Mouse (Mus musculus) ES-Bruce4 (cell line): ENCODE results near the gene Draxin. TPM values are rescaled to one million over a fixed set of nuclear protein-coding genes. Genes with fewer than 3 reads are reported as not detected.

Experiments used
- H3K27ac ChIP-seq: 2 replicates; pipeline ENCODE4 v1.5.1; 2012; ENCODE audit warnings: low read length, inconsistent platforms; ENCODE audit not compliant: insufficient read depth
- H3K27me3 ChIP-seq: 2 replicates; pipeline ENCODE4 v1.6.1; 2012; ENCODE audit warnings: mild to moderate bottlenecking, low read length, inconsistent platforms; ENCODE audit not compliant: control insufficient read depth, poor library complexity, insufficient read depth, severe bottlenecking
- H3K36me3 ChIP-seq: 2 replicates; pipeline ENCODE4 v1.6.1; 2012; ENCODE audit warnings: inconsistent platforms, mild to moderate bottlenecking, low read length, moderate library complexity; ENCODE audit not compliant: control insufficient read depth, poor library complexity, insufficient read depth, severe bottlenecking
- H3K4me1 ChIP-seq: one replicate; pipeline ENCODE4 v1.8.1; 2011; ENCODE audit warnings: low read length; ENCODE audit not compliant: control insufficient read depth, insufficient read depth
- H3K4me3 ChIP-seq: 2 replicates; pipeline ENCODE4 v1.5.1; 2011; ENCODE audit warnings: low read depth, mild to moderate bottlenecking, low read length
- H3K9ac ChIP-seq: 2 replicates; pipeline ENCODE4 v1.6.1; 2012; ENCODE audit warnings: low read depth, mild to moderate bottlenecking, inconsistent platforms; ENCODE audit not compliant: poor library complexity, severe bottlenecking
- H3K9me3 ChIP-seq: replicated peaks from 2 replicates; pipeline ENCODE4 v1.6.1; 2012; ENCODE audit warnings: mild to moderate bottlenecking, low read length, inconsistent platforms; ENCODE audit not compliant: control insufficient read depth, poor library complexity, insufficient read depth, severe bottlenecking
- CTCF ChIP-seq: IDR thresholded peaks from one replicate; pipeline ENCODE4 v1.8.1; 2011; ENCODE audit warnings: low read depth, low read length
- EP300 ChIP-seq: IDR thresholded peaks from 2 replicates; pipeline ENCODE4 v1.6.1; 2011; ENCODE audit warnings: low read depth, low read length; ENCODE audit not compliant: insufficient read depth
- POLR2A ChIP-seq: IDR thresholded peaks from one replicate; pipeline ENCODE4 v1.8.1; 2011; ENCODE audit warnings: low read length; ENCODE audit not compliant: insufficient read depth
- polyA plus RNA-seq: library from polyadenylated mRNA; stranded (reverse); fragments of >200 nt; gene quantifications from 2 replicates; pipeline ENCODE4 v1.2.4, GENCODE M21; 2011; ENCODE audit warnings: low read depth; ENCODE audit not compliant: missing spikeins, insufficient read depth, insufficient read length

The Draxin gene
- polyA plus RNA-seq, 1 experiment = 0.22 TPM

GRCm38 (mm10) chr4:148115467-148115866 lies 15.0 kb downstream of the Draxin start:
- TF ChIP-seq CTCF (peak; percentile 29), EP300 (no peak), POLR2A (no peak)
- H3K9ac ChIP-seq = 0 out of 2 replicates have a peak overlapping the region, but pooled peaks have one; percentile 3

GRCm38 (mm10) chr4:148114758-148115391 lies 15.6 kb downstream of the Draxin start:
- H3K4me3 ChIP-seq = no peak overlapping the region
- no peaks in the 10 kb centered on the region for H3K9me3 ChIP-seq
- no peak overlapping the region for H3K9ac ChIP-seq
- peak; percentile 97 for TF ChIP-seq CTCF
- 0 out of 2 replicates have a peak, but pooled peaks have one; percentile 25 for TF ChIP-seq EP300
- TF ChIP-seq POLR2A = no peak
- no peaks in the 10 kb centered on the region for H3K36me3 ChIP-seq
- H3K27ac ChIP-seq = no peak overlapping the region
- no peaks in the 10 kb centered on the region for H3K4me1 ChIP-seq
- H3K27me3 ChIP-seq = no peaks in the 10 kb centered on the region

More at GRCm38 (mm10) chr4:148115467-148115866, 15.0 kb downstream of the Draxin start:
- H3K4me1 ChIP-seq = no peaks in the 10 kb centered on the region
- no peak overlapping the region for H3K4me3 ChIP-seq
- no peaks in the 10 kb centered on the region for H3K36me3 ChIP-seq
- no peak overlapping the region for H3K27ac ChIP-seq
- no peaks in the 10 kb centered on the region for H3K9me3 ChIP-seq
- H3K27me3 ChIP-seq = no peaks in the 10 kb centered on the region

- Histone ChIP-seq H3K4me1 (peaks cover 4% of the 10 kb centered on the region), H3K9ac (no peak overlapping the region), H3K9me3 (no peaks in the 10 kb centered on the region), H3K36me3 (no peaks in the 10 kb centered on the region), H3K27me3 (no peaks in the 10 kb centered on the region), H3K27ac (no peak overlapping the region), H3K4me3 (no peak overlapping the region)
- TF ChIP-seq EP300 = no peak
- TF ChIP-seq POLR2A = no peak
- TF ChIP-seq CTCF = no peak
Observed at GRCm38 (mm10) chr4:148112519-148112918, 18.0 kb downstream of the Draxin start.

- H3K36me3 ChIP-seq = no peaks in the 10 kb centered on the region
- no peak overlapping the region for H3K4me3 ChIP-seq
- no peak overlapping the region for H3K9ac ChIP-seq
- H3K4me1 ChIP-seq = peaks cover 5% of the 10 kb centered on the region
- no peaks in the 10 kb centered on the region for H3K9me3 ChIP-seq
- no peak for TF ChIP-seq POLR2A
- no peak for TF ChIP-seq CTCF
- no peak for TF ChIP-seq EP300
- no peaks in the 10 kb centered on the region for H3K27me3 ChIP-seq
- H3K27ac ChIP-seq = no peak overlapping the region
Observed at GRCm38 (mm10) chr4:148109215-148109614, 21.3 kb downstream of the Draxin start.

- Histone ChIP-seq H3K27me3 (no peaks in the 10 kb centered on the region), H3K4me1 (peaks cover 5% of the 10 kb centered on the region), H3K27ac (no peak overlapping the region), H3K4me3 (no peak overlapping the region), H3K9ac (no peak overlapping the region), H3K9me3 (no peaks in the 10 kb centered on the region), H3K36me3 (no peaks in the 10 kb centered on the region)
- TF ChIP-seq POLR2A (no peak), EP300 (no peak), CTCF (no peak)
Observed at GRCm38 (mm10) chr4:148108565-148109100, 21.9 kb downstream of the Draxin start.

- Histone ChIP-seq H3K27ac (no peak overlapping the region), H3K9me3 (no peaks in the 10 kb centered on the region), H3K36me3 (no peaks in the 10 kb centered on the region), H3K27me3 (no peaks in the 10 kb centered on the region), H3K9ac (peak overlapping the region; percentile 31), H3K4me1 (peaks cover 5% of the 10 kb centered on the region), H3K4me3 (peak overlapping the region; percentile 31)
- TF ChIP-seq POLR2A = no peak
- TF ChIP-seq CTCF = no peak
- no peak for TF ChIP-seq EP300
Observed at GRCm38 (mm10) chr4:148107621-148108291, 22.7 kb downstream of the Draxin start.
